Mouse (Mus musculus): ENCODE results near the gene Rbm47. TPM values are rescaled to one million over a fixed set of nuclear protein-coding genes. Genes with fewer than 3 reads are reported as not detected.
"Not testable (repeated sequence)": the region's sequence is repeated elsewhere in the genome, so short reads cannot be mapped to it uniquely, and the experiment has no call there.

Rbm47 gene
- polyA plus RNA-seq, 1 experiment from 2014 or later = 18.8 TPM

DNA sequence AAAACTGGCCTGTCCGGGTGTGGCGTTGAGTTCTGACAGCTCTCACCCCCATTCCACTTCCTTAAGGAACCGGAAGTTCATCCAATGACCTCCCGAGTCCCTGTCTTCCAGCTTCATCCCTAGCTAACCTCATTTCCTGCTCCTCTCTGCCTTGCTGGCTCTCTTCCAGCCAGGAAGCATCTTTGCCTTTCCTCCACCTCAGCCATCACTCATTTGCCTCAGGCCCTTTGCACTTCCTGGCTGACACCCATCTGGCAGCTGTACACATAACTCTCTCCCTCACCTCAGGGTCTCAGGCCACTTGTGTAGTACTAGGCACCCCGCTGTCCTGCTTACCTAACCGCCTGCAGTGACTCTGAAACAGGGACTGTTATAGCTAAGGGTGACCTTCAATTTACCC is 178.3 kb downstream of the Rbm47 start:
- H3K27ac ChIP-seq (ENCODE audit: low read depth) = no peak overlapping the region
- WGBS = 47% methylated on average over 6 of the region's 6 CpGs
- no peaks in the 10 kb centered on the region for H3K36me3 ChIP-seq (ENCODE audit: insufficient read depth)
- DNase-seq (peak; percentile 49), ATAC-seq (ENCODE audit: insufficient read depth) (no peak)
- no peak overlapping the region for H3K9ac ChIP-seq
- no peak overlapping the region for H3K4me3 ChIP-seq (ENCODE audit: low read depth, low read length)
- H3K27me3 ChIP-seq (ENCODE audit: insufficient read depth, low read length) = no peaks in the 10 kb centered on the region
- no peaks in the 10 kb centered on the region for H3K9me3 ChIP-seq (ENCODE audit: low read depth, low read length)
- H3K4me1 ChIP-seq (ENCODE audit: insufficient read depth) = no peaks in the 10 kb centered on the region
- no peak overlapping the region for H3K4me2 ChIP-seq
- TF ChIP-seq CTCF (IDR thresholded peaks at IDR 0.05; ENCODE audit: low read depth) = no peak

DNA sequence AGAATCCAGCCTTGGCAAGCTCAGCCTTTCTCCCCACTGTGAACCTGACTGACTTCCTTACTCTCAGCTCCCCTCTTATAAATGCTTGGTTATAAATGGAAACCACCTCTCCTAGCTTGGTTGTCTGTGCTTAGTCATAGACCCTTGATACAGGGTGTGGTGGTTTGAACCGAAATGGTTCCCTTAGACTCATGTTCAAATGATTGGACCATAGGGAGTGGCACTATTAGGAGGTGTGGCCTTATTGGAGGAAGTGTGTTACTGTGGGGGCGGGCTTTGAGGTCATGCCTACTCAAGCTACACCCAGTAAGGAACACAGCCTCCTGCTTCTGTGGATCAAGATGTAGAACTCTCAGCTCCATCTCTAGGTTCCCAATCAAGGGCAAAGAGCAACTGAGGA is 181.7 kb downstream of the Rbm47 start:
- 87% methylated on average over 2 of the region's 2 CpGs for WGBS
- TF ChIP-seq CTCF (IDR thresholded peaks at IDR 0.05; ENCODE audit: low read depth) = no peak
- no peak for ATAC-seq (ENCODE audit: insufficient read depth)

DNA sequence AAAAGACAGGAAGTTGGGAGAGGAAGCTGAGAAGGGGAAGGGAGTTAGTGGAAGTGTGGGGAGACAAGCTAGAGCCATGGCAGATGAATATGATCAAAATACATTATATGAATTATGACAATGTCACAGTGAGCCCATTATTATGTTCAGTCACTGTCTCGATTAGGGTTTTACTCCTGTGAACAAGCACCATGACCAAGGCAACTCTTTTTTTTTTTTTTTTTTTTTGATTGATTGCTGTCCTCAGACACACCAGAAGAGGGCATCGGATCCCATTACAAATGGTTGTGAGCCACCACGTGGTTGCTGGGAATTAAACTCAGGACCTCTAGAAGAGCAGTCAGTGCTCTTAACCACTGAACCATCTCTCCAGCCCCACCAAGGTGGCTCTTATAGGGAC is 185.9 kb downstream of the Rbm47 start:
- DNase-seq; H3K27ac ChIP-seq (ENCODE audit: low read depth); H3K4me2 ChIP-seq; H3K9ac ChIP-seq; H3K4me3 ChIP-seq (ENCODE audit: low read depth, low read length); H3K36me3 ChIP-seq (ENCODE audit: insufficient read depth); ATAC-seq (ENCODE audit: insufficient read depth); H3K9me3 ChIP-seq (ENCODE audit: low read depth, low read length); H3K27me3 ChIP-seq (ENCODE audit: insufficient read depth, low read length); H3K4me1 ChIP-seq (ENCODE audit: insufficient read depth): not testable (repeated sequence)
- WGBS = 58% methylated on average over 3 of the region's 3 CpGs

More for the DNA sequence above, 181.7 kb downstream of the Rbm47 start:
- H3K9me3 ChIP-seq (ENCODE audit: low read depth, low read length) = no peaks in the 10 kb centered on the region
- DNase-seq = no peak
- no peaks in the 10 kb centered on the region for H3K27me3 ChIP-seq (ENCODE audit: insufficient read depth, low read length)
- H3K36me3 ChIP-seq (ENCODE audit: insufficient read depth) = no peaks in the 10 kb centered on the region
- H3K4me3 ChIP-seq (ENCODE audit: low read depth, low read length) = no peak overlapping the region
- no peak overlapping the region for H3K9ac ChIP-seq
- no peak overlapping the region for H3K27ac ChIP-seq (ENCODE audit: low read depth)
- H3K4me1 ChIP-seq (ENCODE audit: insufficient read depth) = no peaks in the 10 kb centered on the region
- no peak overlapping the region for H3K4me2 ChIP-seq

GRCm38 (mm10) chr5:65986426-65986825 is 186.5 kb downstream of the Rbm47 start:
- Histone ChIP-seq H3K27me3 (ENCODE audit: insufficient read depth, low read length) (no peaks in the 10 kb centered on the region), H3K4me1 (ENCODE audit: insufficient read depth) (no peaks in the 10 kb centered on the region), H3K9me3 (ENCODE audit: low read depth, low read length) (no peaks in the 10 kb centered on the region), H3K27ac (ENCODE audit: low read depth) (no peak overlapping the region), H3K4me2 (no peak overlapping the region), H3K4me3 (ENCODE audit: low read depth, low read length) (no peak overlapping the region), H3K36me3 (ENCODE audit: insufficient read depth) (no peaks in the 10 kb centered on the region), H3K9ac (no peak overlapping the region)
- no peak for ATAC-seq (ENCODE audit: insufficient read depth)
- TF ChIP-seq CTCF (IDR thresholded peaks at IDR 0.05; ENCODE audit: low read depth) = no peak
- WGBS = 88% methylated on average over 5 of the region's 5 CpGs
- no peak for DNase-seq

GRCm38 (mm10) chr5:65975731-65976130 is 197.2 kb downstream of the Rbm47 start:
- 90% methylated on average over 13 of the region's 13 CpGs for WGBS
- Histone ChIP-seq H3K36me3 (ENCODE audit: insufficient read depth) (no peaks in the 10 kb centered on the region), H3K4me1 (ENCODE audit: insufficient read depth) (no peaks in the 10 kb centered on the region), H3K9ac (no peak overlapping the region), H3K4me2 (no peak overlapping the region), H3K27me3 (ENCODE audit: insufficient read depth, low read length) (no peaks in the 10 kb centered on the region), H3K4me3 (ENCODE audit: low read depth, low read length) (no peak overlapping the region), H3K27ac (ENCODE audit: low read depth) (no peak overlapping the region), H3K9me3 (ENCODE audit: low read depth, low read length) (no peaks in the 10 kb centered on the region)
- ATAC-seq (ENCODE audit: insufficient read depth) (no peak), DNase-seq (no peak)
- no peak for TF ChIP-seq CTCF (IDR thresholded peaks at IDR 0.05; ENCODE audit: low read depth)

DNA sequence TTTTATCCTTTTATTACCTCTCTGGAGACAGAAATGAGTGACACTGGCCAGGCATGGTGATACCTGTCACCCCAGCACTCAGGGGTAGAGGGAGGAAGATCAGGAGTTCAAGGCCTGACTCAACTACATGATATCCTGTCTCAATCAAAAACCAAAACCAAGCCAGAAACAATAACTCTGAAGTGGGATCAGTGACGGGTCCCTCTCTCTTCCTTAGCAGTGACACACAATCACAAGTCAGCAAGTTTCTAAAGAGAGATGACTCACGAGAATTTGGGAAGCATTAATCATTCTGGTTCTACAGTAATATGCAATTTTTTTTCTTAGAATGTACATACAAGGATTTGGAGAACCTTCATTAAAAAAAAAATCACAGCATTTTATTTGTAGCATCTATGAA is 199.7 kb downstream of the Rbm47 start:
- Histone ChIP-seq H3K9me3 (ENCODE audit: low read depth, low read length) (no peaks in the 10 kb centered on the region), H3K4me1 (ENCODE audit: insufficient read depth) (no peaks in the 10 kb centered on the region), H3K9ac (no peak overlapping the region), H3K27me3 (ENCODE audit: insufficient read depth, low read length) (no peaks in the 10 kb centered on the region), H3K36me3 (ENCODE audit: insufficient read depth) (no peaks in the 10 kb centered on the region), H3K27ac (ENCODE audit: low read depth) (no peak overlapping the region), H3K4me3 (ENCODE audit: low read depth, low read length) (no peak overlapping the region), H3K4me2 (no peak overlapping the region)
- TF ChIP-seq CTCF (IDR thresholded peaks at IDR 0.05; ENCODE audit: low read depth) = no peak
- no peak for ATAC-seq (ENCODE audit: insufficient read depth)
- DNase-seq = no peak
- WGBS = 53% methylated on average over 2 of the region's 2 CpGs

DNA sequence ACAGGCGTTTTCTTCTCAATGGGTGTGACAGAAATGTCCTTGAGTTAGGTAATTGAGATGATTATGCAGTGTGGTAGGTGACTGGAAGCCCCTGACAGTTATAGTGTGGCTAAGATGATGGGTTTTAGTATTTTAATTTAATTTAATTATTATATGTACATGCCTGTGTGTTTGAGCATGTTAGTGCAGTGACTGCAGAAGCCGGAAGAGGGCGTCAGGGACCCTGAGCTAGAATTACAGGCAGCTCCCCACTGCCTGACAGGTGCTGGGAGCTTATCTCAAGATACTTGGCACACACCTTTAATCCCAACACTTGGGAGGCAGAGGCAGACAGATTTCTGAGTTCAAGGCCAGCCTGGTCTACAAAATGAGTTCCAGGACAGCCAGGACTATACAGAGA is 204.9 kb downstream of the Rbm47 start:
- no peaks in the 10 kb centered on the region for H3K27me3 ChIP-seq (ENCODE audit: insufficient read depth, low read length)
- no peak for DNase-seq
- 90% methylated on average over 3 of the region's 3 CpGs for WGBS
- no peak overlapping the region for H3K4me2 ChIP-seq
- H3K9ac ChIP-seq = no peak overlapping the region
- no peaks in the 10 kb centered on the region for H3K9me3 ChIP-seq (ENCODE audit: low read depth, low read length)
- no peak overlapping the region for H3K27ac ChIP-seq (ENCODE audit: low read depth)
- TF ChIP-seq CTCF (IDR thresholded peaks at IDR 0.05; ENCODE audit: low read depth) = no peak
- H3K36me3 ChIP-seq (ENCODE audit: insufficient read depth) = no peaks in the 10 kb centered on the region
- no peaks in the 10 kb centered on the region for H3K4me1 ChIP-seq (ENCODE audit: insufficient read depth)
- ATAC-seq (ENCODE audit: insufficient read depth) = no peak
- H3K4me3 ChIP-seq (ENCODE audit: low read depth, low read length) = no peak overlapping the region

GRCm38 (mm10) chr5:65967091-65967490 is 205.8 kb downstream of the Rbm47 start:
- no peak for ATAC-seq (ENCODE audit: insufficient read depth)

More at GRCm38 (mm10) chr5:65967091-65967490, 205.8 kb downstream of the Rbm47 start:
- Histone ChIP-seq H3K27ac (ENCODE audit: low read depth) (no peak overlapping the region), H3K9me3 (ENCODE audit: low read depth, low read length) (no peaks in the 10 kb centered on the region), H3K4me1 (ENCODE audit: insufficient read depth) (no peaks in the 10 kb centered on the region), H3K27me3 (ENCODE audit: insufficient read depth, low read length) (no peaks in the 10 kb centered on the region), H3K9ac (no peak overlapping the region), H3K4me3 (ENCODE audit: low read depth, low read length) (no peak overlapping the region), H3K4me2 (no peak overlapping the region), H3K36me3 (ENCODE audit: insufficient read depth) (no peaks in the 10 kb centered on the region)
- no peak for TF ChIP-seq CTCF (IDR thresholded peaks at IDR 0.05; ENCODE audit: low read depth)
- DNase-seq = no peak
- WGBS = 52% methylated on average over 12 of the region's 12 CpGs

Small RNAs within 50 kb of the gene (microRNA-seq; reads per million reads assigned to microRNA genes)
- gene Gm25952 (ENCODE audit: borderline number of aligned reads) = not detected

Other genes with a start within 250 kb of the Rbm47 start
- gene Chrna9, start 238.2 kb downstream of the Rbm47 start, polyA plus RNA-seq (2014; fragmentation: Nextera tagmentation; extraction: Ambion mirVana) = not detected in 2 replicates
- gene 9130230L23Rik, start 168.8 kb downstream of the Rbm47 start, polyA plus RNA-seq (2014; fragmentation: Nextera tagmentation; extraction: Ambion mirVana) = 1.0 and 1.5 TPM in 2 replicates
- gene Nsun7, start 86.8 kb upstream of the Rbm47 start, polyA plus RNA-seq (2014; fragmentation: Nextera tagmentation; extraction: Ambion mirVana) = 1.4 and 1.5 TPM in 2 replicates

Data from lung, embryonic 14.5 days (tissue).